Mouse (Mus musculus) MEL (cell line): ENCODE results near the gene Rpgrip1l. TPM values are rescaled to one million over a fixed set of nuclear protein-coding genes. Genes with fewer than 3 reads are reported as not detected.

Source experiments
- DNase-seq: peaks from one replicate; pipeline ENCODE4 v3.0.0; 2011; ENCODE audit warnings: low read depth, low spot score
- H3K27ac ChIP-seq: 2 replicates; pipeline ENCODE4 v1.5.1; 2012; ENCODE audit warnings: low read depth, mild to moderate bottlenecking, control low read depth, low read length, moderate library complexity; ENCODE audit not compliant: control insufficient read depth
- H3K27me3 ChIP-seq, 2 experiments: fragments of 150-350 bp in 1 of 2; sonication (generic) in 1 of 2; 2 replicates each; pipeline ENCODE4 v1.6.1; 2012; ENCODE audit warnings: low read length in 2 of 2, mild to moderate bottlenecking in 2 of 2, improper control_type of control experiment in 1 of 2, moderate library complexity in 1 of 2; ENCODE audit not compliant: insufficient read depth in 2 of 2, control insufficient read depth in 1 of 2
- H3K36me3 ChIP-seq, 2 experiments: 2 replicates each; pipeline ENCODE4 v1.6.1; 2012 to 2014; ENCODE audit warnings: low read length in 2 of 2, improper control_type of control experiment in 1 of 2, inconsistent platforms in 1 of 2, mild to moderate bottlenecking in 1 of 2; ENCODE audit not compliant: insufficient read depth in 2 of 2, control insufficient read depth in 1 of 2
- H3K4me1 ChIP-seq, 2 experiments: fragments of 150-350 bp in 1 of 2; sonication (generic) in 1 of 2; 2 replicates each; pipeline ENCODE4 v1.6.1; 2012; ENCODE audit warnings: low read length in 2 of 2, improper control_type of control experiment in 1 of 2, mild to moderate bottlenecking in 1 of 2; ENCODE audit not compliant: insufficient read depth in 2 of 2, control insufficient read depth in 1 of 2
- H3K4me3 ChIP-seq, 2 experiments: fragments of 150-350 bp in 1 of 2; sonication (generic) in 1 of 2; 2 replicates each; pipeline ENCODE4 v1.5.1; 2012; ENCODE audit warnings: low read depth in 2 of 2, low read length in 2 of 2, mild to moderate bottlenecking in 2 of 2, moderate library complexity in 2 of 2, control low read depth in 1 of 2, improper control_type of control experiment in 1 of 2; ENCODE audit not compliant: control insufficient read depth in 1 of 2, insufficient read depth in 1 of 2
- H3K79me2 ChIP-seq: 2 replicates; pipeline ENCODE4 v1.6.1; 2012; ENCODE audit warnings: mild to moderate bottlenecking, low read length, moderate library complexity; ENCODE audit not compliant: control insufficient read depth, poor library complexity, insufficient read depth
- H3K9ac ChIP-seq: 2 replicates; pipeline ENCODE4 v1.6.1; 2012; ENCODE audit warnings: low read depth, mild to moderate bottlenecking, control low read depth, low read length, moderate library complexity; ENCODE audit not compliant: control insufficient read depth, poor library complexity, severe bottlenecking
- H3K9me3 ChIP-seq: fragments of 150-350 bp; sonication (generic); replicated peaks from 2 replicates; pipeline ENCODE4 v1.6.1; 2012; ENCODE audit warnings: mild to moderate bottlenecking, low read length, improper control_type of control experiment, moderate library complexity; ENCODE audit not compliant: insufficient read depth
- CHD1 ChIP-seq: IDR thresholded peaks from 2 replicates; pipeline ENCODE4 v1.6.1; 2012; ENCODE audit warnings: low read depth, mild to moderate bottlenecking, inconsistent platforms, low read length, improper control_type of control experiment
- ELF1 ChIP-seq: IDR thresholded peaks from 2 replicates; pipeline ENCODE4 v1.6.1; 2014; ENCODE audit warnings: low read depth, mild to moderate bottlenecking, inconsistent platforms, low read length, improper control_type of control experiment, moderate library complexity
- GATA1 ChIP-seq: IDR thresholded peaks from 2 replicates; pipeline ENCODE4 v1.6.1; 2011; ENCODE audit warnings: low read depth, low read length, improper control_type of control experiment
- HCFC1 ChIP-seq: IDR thresholded peaks from 2 replicates; pipeline ENCODE4 v1.6.1; 2012; ENCODE audit warnings: low read depth, mild to moderate bottlenecking, inconsistent platforms, low read length, improper control_type of control experiment, moderate library complexity
- KAT2A ChIP-seq: conservative IDR thresholded peaks from 2 replicates; pipeline ENCODE4 v1.6.1; 2012; ENCODE audit warnings: low read depth, low read length, improper control_type of control experiment, inconsistent platforms
- MAX ChIP-seq: IDR thresholded peaks from 2 replicates; pipeline ENCODE4 v1.6.1; 2011; ENCODE audit warnings: low read length, improper control_type of control experiment
- MAZ ChIP-seq: IDR thresholded peaks from 2 replicates; pipeline ENCODE4 v1.6.1; 2012; ENCODE audit warnings: low read depth, mild to moderate bottlenecking, inconsistent platforms, low read length, improper control_type of control experiment
- MEF2A ChIP-seq: IDR thresholded peaks from 2 replicates; pipeline ENCODE4 v1.6.1; 2014; ENCODE audit warnings: low read depth, mild to moderate bottlenecking, inconsistent platforms, low read length, improper control_type of control experiment; ENCODE audit not compliant: poor library complexity, insufficient replicate concordance, severe bottlenecking; ENCODE audit errors: extremely low read depth
- MYB ChIP-seq: IDR thresholded peaks from 2 replicates; pipeline ENCODE4 v1.6.1; 2011; ENCODE audit warnings: mild to moderate bottlenecking, low read depth, low read length, improper control_type of control experiment
- MYC ChIP-seq: IDR thresholded peaks from 2 replicates; pipeline ENCODE4 v1.6.1; 2011; ENCODE audit warnings: low read depth, mild to moderate bottlenecking, low read length, improper control_type of control experiment, moderate library complexity
- NELFE ChIP-seq: IDR thresholded peaks from 2 replicates; pipeline ENCODE4 v1.6.1; 2011; ENCODE audit warnings: low read depth, low read length, improper control_type of control experiment
- POLR2AphosphoS2 ChIP-seq: IDR thresholded peaks from 2 replicates; pipeline ENCODE4 v1.6.1; 2011; ENCODE audit warnings: low read length, improper control_type of control experiment
- POLR2AphosphoS5 ChIP-seq: IDR thresholded peaks from 2 replicates; pipeline ENCODE4 v1.6.1; 2012; ENCODE audit warnings: low read depth, borderline replicate concordance, mild to moderate bottlenecking, inconsistent platforms, low read length, moderate library complexity, mixed read lengths
- SIN3A ChIP-seq: IDR thresholded peaks from 2 replicates; pipeline ENCODE4 v1.6.1; 2012; ENCODE audit warnings: low read length, improper control_type of control experiment, inconsistent platforms
- UBTF ChIP-seq: IDR thresholded peaks from 2 replicates; pipeline ENCODE4 v1.6.1; 2012; ENCODE audit warnings: low read depth, mild to moderate bottlenecking, inconsistent platforms, low read length, improper control_type of control experiment, moderate library complexity, borderline replicate concordance; ENCODE audit not compliant: insufficient read depth
- USF2 ChIP-seq, 2 experiments: IDR thresholded peaks; 2 replicates each; pipeline ENCODE4 v1.6.1; 2011 to 2012; ENCODE audit warnings: improper control_type of control experiment in 2 of 2, low read length in 2 of 2, borderline replicate concordance in 1 of 2, inconsistent platforms in 1 of 2, low read depth in 1 of 2, mild to moderate bottlenecking in 1 of 2; ENCODE audit not compliant: insufficient read depth in 1 of 2
- ZKSCAN1 ChIP-seq: IDR thresholded peaks from 2 replicates; pipeline ENCODE4 v1.6.1; 2012; ENCODE audit warnings: low read depth, mild to moderate bottlenecking, inconsistent platforms, low read length, improper control_type of control experiment, moderate library complexity
- ZNF384 ChIP-seq: IDR thresholded peaks from 2 replicates; pipeline ENCODE4 v1.6.1; 2012; ENCODE audit warnings: low read depth, mild to moderate bottlenecking, inconsistent platforms, low read length, improper control_type of control experiment
- polyA plus RNA-seq, 2 experiments: library from polyadenylated mRNA; stranded (reverse) in 1 of 2; unstranded in 1 of 2; fragments of >175 nt in 1 of 2; fragments of >200 nt in 1 of 2; gene quantifications; 2 replicates each; pipeline versions ENCODE4 v1.2.1 to v1.2.4; 2012; ENCODE audit warnings: low replicate concordance in 2 of 2, low read depth in 1 of 2; ENCODE audit not compliant: insufficient read length in 2 of 2, insufficient read depth in 1 of 2, missing spikeins in 1 of 2
- total RNA-seq: library from RNA; depleted of rRNA; stranded (reverse); fragments of 300-350 nt; gene quantifications from 2 replicates; pipeline ENCODE4 v1.2.3, GENCODE M21; 2012

Rpgrip1l gene
- total and polyA plus RNA-seq, 3 experiments: 2.9 to 3.9 TPM; not detected in 1

GRCm38 (mm10) chr8:91295786-91296185 lies 17.3 kb downstream of the Rpgrip1l start (continued):
- TF ChIP-seq ZKSCAN1 (no peak), MAZ (no peak), GATA1 (no peak), POLR2AphosphoS2 (no peak)

GRCm38 (mm10) chr8:91290576-91290975 lies 22.5 kb downstream of the Rpgrip1l start:
- Histone ChIP-seq H3K4me1 (no peaks in the 10 kb centered on the region), H3K9me3 (no peaks in the 10 kb centered on the region)
- no peak for TF ChIP-seq KAT2A
- no peak for TF ChIP-seq MYC
- TF ChIP-seq NELFE: no peak
- TF ChIP-seq, all 39 proteins: peak for 0

GRCm38 (mm10) chr8:91286237-91286636 lies 26.8 kb downstream of the Rpgrip1l start:
- Histone ChIP-seq H3K36me3 (peaks cover 0 to 25% of the 10 kb centered on the region in 2 experiments; a peak in 2 of 4 replicates), H3K4me1 (peaks cover 15 to 31% of the 10 kb centered on the region in 2 experiments), H3K27ac (no peak overlapping the region), H3K27me3 (no peaks in the 10 kb centered on the region), H3K9ac (no peak overlapping the region), H3K4me3 (no peak overlapping the region), H3K79me2 (no peaks in the 10 kb centered on the region), H3K9me3 (no peaks in the 10 kb centered on the region)
- no peak for DNase-seq
- TF ChIP-seq ZNF384 (no peak), MEF2A (no peak), MAX (no peak), SIN3A (no peak), POLR2AphosphoS2 (no peak), MYB (no peak), CHD1 (no peak), ELF1 (no peak), USF2 (IDR thresholded peaks at IDR 0.05; ENCODE audit: borderline replicate concordance in 1 of 2, insufficient read depth in 1 of 2, low read depth in 1 of 2, low read length in 2 of 2) (no peak), POLR2AphosphoS5 (no peak), NELFE (no peak), UBTF (no peak), ZKSCAN1 (no peak), HCFC1 (no peak)

More at GRCm38 (mm10) chr8:91290576-91290975, 22.5 kb downstream of the Rpgrip1l start:
- no peaks in the 10 kb centered on the region for H3K36me3 ChIP-seq
- H3K27me3 ChIP-seq: no peaks in the 10 kb centered on the region
- no peak overlapping the region for H3K9ac ChIP-seq
- H3K27ac ChIP-seq: no peak overlapping the region
- no peak for DNase-seq
- no peak overlapping the region for H3K4me3 ChIP-seq
- H3K79me2 ChIP-seq: no peaks in the 10 kb centered on the region
